Mouse (Mus musculus) adrenal gland, postnatal 10 days (tissue): ENCODE data around the gene Zfp174. TPM values are rescaled to one million over a fixed set of nuclear protein-coding genes. Genes with fewer than 3 reads are reported as not detected.
"Not testable (repeated sequence)": the region's sequence is repeated elsewhere in the genome, so short reads cannot be mapped to it uniquely, and the experiment has no call there.

Experiments
- DNase-seq: peaks from one replicate; pipeline ENCODE4 v3.0.0; 2021; ENCODE audit warnings: mixed read lengths
- long read RNA-seq, 2 experiments: library from polyadenylated mRNA; stranded (forward); transcript quantifications; one replicate each; pipeline ENCODE4 v2.0.0; 2021
- total RNA-seq, 2 experiments: library from RNA; stranded (reverse); gene quantifications; 2 replicates each; pipeline ENCODE4 v1.2.3; 2021

The Zfp174 gene
- 10 to 100 TPM in 1 of 2 experiments, 1 to 10 TPM in 1; 4.2 to 11.0 TPM for total RNA-seq
- long read RNA-seq, experiment 1 = 0 reads
- long read RNA-seq, experiment 2, partial matches to known transcripts = 0 of 3 reads
- long read RNA-seq, experiment 2, other reads (novel, unspliced or antisense) = 3 of 3 reads

DNA sequence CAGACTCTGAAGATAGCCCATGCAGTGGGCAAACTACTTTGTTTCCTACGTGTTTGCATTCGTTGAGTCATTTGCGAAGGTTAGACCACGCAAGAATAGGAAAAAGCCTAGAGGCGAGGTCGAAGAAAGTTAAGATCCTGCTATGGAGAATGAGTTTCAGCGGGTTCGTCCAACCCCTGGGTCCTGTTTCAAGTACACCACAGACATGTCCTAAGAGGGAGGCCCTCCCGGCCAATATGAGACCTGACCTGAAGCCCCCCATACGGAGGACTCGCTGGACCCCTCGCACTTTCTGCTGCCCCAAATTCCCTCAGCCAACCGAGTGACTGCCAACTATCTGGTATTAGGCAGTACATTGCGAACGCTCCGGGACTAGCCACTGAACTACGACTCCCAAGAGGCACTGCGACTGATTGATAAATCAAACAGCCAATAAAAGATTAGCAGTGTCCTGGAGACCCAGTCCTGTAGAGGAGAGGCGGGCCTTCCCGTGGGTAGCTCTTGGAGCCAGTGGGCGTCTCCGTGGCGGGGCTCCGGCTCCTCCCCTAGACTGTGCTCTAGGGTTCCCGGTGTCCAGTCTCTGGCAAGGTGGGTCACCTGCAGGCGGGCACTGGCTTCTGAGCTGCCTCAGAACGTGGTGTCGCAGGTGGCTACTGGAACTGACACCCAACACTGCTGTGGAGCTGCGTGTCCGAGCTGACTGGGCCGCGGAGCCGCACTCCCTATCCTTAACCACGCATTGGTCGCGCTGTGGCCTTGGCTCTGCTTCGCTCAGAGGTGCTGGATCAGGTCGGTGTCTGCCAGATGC lies at the start of gene Zfp174:
TSS of gene Zfp174 (plus strand) at position 558 of the 808 bp plus-strand sequence.
- peak; percentile 94 for DNase-seq

DNA sequence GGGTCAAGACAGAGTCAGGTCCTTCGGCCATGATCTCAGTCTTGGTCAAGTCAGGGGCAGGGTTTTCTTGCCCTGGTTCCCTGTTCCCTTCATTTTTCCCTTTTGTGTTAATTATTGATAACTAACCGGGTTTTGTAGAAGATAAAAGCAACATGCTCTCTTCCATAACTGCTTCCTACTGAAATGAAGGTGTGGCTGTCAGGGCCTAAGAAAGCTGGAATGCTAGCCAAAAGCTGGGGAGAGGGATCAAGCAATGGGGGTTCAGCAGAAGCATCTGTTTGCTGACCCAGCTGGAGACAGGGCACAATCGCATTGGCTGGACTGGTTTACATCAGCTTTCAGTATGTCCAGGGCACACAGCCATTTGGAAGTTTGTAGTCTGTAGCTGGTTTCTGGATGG lies 38.9 kb upstream of the Zfp174 start:
- no peak for DNase-seq

GRCm38 (mm10) chr16:3814667-3815066 lies 32.4 kb upstream of the Zfp174 start:
- not testable (repeated sequence) for DNase-seq

DNA sequence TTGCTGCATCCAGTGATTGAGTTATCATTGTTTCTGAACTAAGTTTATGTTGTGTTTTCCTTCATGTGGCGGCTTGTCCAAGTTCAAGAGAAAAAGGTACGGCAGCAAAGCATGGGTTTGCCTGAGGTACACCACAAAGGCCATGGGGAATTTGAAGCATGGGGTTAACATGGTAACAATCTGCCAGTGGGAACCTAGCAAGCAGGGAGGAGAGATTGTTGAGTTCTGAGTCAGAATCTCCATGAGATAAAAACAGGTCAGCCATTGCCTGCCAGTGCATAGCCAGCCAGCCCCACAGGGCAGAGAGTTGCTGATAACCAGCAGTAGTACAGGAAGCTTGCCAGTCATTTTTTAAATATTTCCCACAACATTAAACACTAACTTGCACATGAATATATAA lies 26.9 kb upstream of the Zfp174 start:
- DNase-seq = no peak

DNA sequence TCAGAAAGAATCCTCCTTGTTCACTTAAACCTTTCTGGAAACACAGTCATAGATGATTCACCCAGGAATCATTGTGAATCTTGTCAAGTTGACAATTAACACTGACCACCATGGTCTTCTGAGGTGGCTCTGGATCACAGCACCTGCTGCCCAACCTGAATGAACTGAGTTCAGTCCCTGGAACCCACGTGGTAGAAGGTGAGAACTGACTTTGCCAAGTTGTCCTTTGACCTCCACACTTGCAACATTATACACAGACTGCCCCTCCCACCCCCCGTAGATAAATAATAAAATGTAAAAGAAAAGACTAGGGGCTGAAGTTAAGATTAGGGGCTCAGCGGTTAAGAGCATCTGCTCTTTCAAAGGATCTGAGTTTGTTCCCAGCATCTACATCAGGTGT lies 19.0 kb upstream of the Zfp174 start:
- DNase-seq = no peak

GRCm38 (mm10) chr16:3829727-3830126 lies 17.3 kb upstream of the Zfp174 start:
- DNase-seq = no peak

- no peak for DNase-seq
Measured at GRCm38 (mm10) chr16:3830588-3831109, 16.4 kb upstream of the Zfp174 start, which contains the start of gene Olfr15. Gene Olfr15, plus strand, starts transcription at chr16:3830878.

DNA sequence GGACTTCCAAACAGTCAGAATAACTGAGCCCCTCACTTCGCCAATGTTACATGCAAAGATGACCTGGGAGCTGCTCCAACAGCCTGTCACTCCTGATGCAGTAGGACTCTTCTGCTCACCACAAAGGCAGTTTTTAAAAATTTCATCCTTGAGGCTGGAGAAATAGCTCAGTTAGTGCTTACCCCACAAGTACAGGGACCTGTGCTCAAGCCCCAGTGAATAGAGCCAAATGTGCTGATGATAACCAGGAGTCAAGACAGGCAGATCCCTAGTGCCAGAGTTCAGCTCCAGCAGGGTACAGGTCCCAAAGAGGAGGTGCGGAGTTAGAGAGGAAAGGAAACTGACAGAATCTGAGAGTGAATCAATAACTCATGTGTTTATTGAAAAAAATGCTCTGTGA lies 11.6 kb upstream of the Zfp174 start:
- DNase-seq = no peak

- peak; percentile 47 for DNase-seq
Measured at GRCm38 (mm10) chr16:3839157-3839885, 7.7 kb upstream of the Zfp174 start.

GRCm38 (mm10) chr16:3842989-3843388 lies 4.1 kb upstream of the Zfp174 start:
- DNase-seq = no peak

GRCm38 (mm10) chr16:3843796-3844195 lies 3.3 kb upstream of the Zfp174 start:
- no peak for DNase-seq

DNA sequence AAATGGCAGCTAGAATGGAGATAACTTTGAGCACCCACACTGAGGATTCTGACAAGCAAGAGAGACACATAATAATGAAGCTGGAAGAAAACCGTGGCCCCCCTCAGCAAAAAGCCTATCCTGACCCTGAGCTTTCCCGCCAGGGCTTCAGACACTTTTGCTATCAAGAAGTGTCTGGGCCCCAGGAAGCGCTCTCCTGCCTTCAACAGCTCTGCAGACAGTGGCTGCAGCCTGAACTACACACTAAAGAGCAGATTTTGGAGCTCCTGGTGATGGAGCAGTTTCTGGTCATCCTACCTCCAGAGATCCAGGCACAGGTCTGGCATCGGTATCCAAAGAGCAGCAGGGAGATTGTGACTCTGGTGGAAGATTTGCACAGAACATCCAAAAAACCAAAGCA lies 803 bp downstream of the Zfp174 start:
- no peak for DNase-seq

DNA sequence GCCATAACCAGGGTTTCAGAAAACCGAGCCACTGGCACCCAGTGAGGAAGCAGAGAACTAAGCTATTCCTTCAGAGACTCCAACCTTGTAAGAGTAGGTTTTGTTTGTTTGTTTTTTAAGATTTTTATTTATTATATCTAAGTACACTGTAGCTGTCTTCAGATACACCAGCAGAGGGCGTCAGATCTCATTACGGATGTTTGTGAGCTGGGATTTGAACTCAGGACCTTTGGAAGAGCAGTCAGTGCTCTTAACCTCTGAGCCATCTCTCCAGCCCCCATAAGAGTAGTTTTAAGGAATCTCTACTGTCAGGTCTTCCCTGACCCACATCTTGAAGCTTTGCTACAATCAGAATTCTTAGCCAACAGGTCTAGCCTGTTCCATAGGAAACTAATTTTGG lies 1.3 kb downstream of the Zfp174 start:
- DNase-seq = no peak

DNA sequence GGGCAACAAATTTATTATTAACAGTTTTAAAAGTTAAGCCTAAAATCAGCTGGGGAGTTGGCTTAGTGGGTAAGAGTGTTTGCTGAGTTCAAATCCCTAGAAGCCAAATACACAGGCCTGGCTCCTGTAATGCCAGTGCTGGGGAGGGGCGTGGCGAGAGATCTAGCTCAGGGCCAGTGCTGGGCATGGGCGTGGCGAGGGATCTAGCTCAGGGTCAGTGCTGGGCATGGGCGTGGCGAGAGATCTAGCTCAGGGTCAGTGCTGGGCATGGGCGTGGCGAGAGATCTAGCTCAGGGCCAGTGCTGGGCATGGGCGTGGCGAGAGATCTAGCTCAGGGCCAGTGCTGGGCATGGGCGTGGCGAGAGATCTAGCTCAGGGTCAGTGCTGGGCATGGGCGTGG lies 4.2 kb downstream of the Zfp174 start:
- DNase-seq = peak; percentile 65

- no peak for DNase-seq
Measured at GRCm38 (mm10) chr16:3852586-3852985, 5.5 kb downstream of the Zfp174 start.

- no peak for DNase-seq
Measured at GRCm38 (mm10) chr16:3854437-3855182, 7.5 kb downstream of the Zfp174 start.

GRCm38 (mm10) chr16:3855776-3856175 lies 8.7 kb downstream of the Zfp174 start:
- no peak for DNase-seq

GRCm38 (mm10) chr16:3859254-3859653 lies 12.2 kb downstream of the Zfp174 start:
- no peak for DNase-seq

DNA sequence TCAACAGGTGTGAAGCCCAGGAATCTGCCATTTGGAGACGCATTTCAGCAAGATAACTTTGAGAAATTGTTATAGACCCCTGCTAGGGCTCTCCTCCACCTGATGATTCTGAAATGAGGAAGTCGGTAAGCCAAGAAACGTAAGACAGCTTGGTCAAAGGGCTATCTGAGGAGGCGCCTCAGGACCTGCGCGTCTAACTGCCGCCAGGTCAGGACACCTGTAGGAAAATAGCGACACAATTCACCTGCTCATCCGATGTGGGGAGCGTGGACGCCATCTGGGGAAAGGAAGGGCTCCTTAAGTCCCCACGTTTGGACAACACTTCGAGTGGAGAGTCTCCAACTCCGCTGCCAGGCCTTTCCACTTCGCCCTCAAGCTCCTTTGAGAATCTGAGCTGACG lies 24.7 kb downstream of the Zfp174 start:
- DNase-seq = no peak

GRCm38 (mm10) chr16:3872216-3873047 lies 25.4 kb downstream of the Zfp174 start, which contains the start of gene Naa60:
Gene Naa60, plus strand, starts transcription at chr16:3872375.
- peak; percentile 94 for DNase-seq

GRCm38 (mm10) chr16:3876346-3876745 lies 29.3 kb downstream of the Zfp174 start:
- DNase-seq = no peak
